Mouse (Mus musculus): ENCODE measurements at regions not wholly inside any gene's neighbourhood (a gene's known extent, or its start where the extent isn't known, plus 50 kb on each side); places are given as distances from the start of the nearest gene placed in this dataset.

DNA sequence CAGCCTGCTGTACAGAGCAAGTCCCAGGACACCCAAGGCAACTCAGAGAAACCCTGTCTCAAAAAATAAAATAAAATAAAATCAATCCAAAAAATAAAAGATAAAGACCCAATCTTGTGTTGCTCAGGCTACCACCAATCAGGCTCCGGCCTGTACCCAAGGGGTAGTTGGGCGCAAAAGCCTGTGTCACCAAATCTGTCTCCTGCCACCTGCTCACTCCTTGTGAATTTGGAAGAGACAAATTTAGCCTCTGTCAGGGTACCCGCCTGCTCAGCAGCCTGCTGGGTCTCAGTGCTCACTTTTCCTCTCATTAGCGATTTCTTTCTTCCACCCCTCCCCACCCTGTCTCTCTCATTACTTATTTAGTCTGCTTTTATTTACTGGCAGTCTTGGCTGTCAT, 54.6 kb downstream of the Sox4 start:
- H3K27ac ChIP-seq (ENCODE audit: insufficient read depth, low read depth, low read length, poor library complexity, severe bottlenecking), result no peak overlapping the region
- in situ Hi-C loops (cut with MboI; ENCODE audit: low sequenced_read_pairs in 2 of 2, unreplicated experiment in 2 of 2), result no loop called here
- no peaks in the 10 kb centered on the region for H3K36me3 ChIP-seq (ENCODE audit: control insufficient read depth, insufficient read depth, low read length, poor library complexity, severe bottlenecking)
- H3K4me1 ChIP-seq (ENCODE audit: control insufficient read depth in 2 of 2, insufficient read depth in 2 of 2, low read length in 2 of 2, poor library complexity in 1 of 2), result peaks cover 0 to 7% of the 10 kb centered on the region in 2 experiments; a peak in 1 of 4 replicates
- H3K4me3 ChIP-seq (ENCODE audit: insufficient read depth in 1 of 2, low read depth in 1 of 2, low read length in 2 of 2, poor library complexity in 1 of 2, severe bottlenecking in 1 of 2), result no peak overlapping the region
- no peaks in the 10 kb centered on the region for H3K9me3 ChIP-seq (ENCODE audit: control insufficient read depth, insufficient read depth, low read depth, low read length)
- no peak for DNase-seq (ENCODE audit: low read depth, low spot score)
- H3K9ac ChIP-seq (ENCODE audit: insufficient read depth, low read depth, low read length, poor library complexity, severe bottlenecking), result no peak overlapping the region
- TF ChIP-seq MAFK (IDR thresholded peaks at IDR 0.05; ENCODE audit: insufficient read depth, low read depth, low read length) (no peak), ZC3H11A (IDR thresholded peaks at IDR 0.05; ENCODE audit: borderline replicate concordance, low read depth, low read length) (no peak), ZNF384 (IDR thresholded peaks at IDR 0.05; ENCODE audit: low read depth, low read length) (no peak), HCFC1 (IDR thresholded peaks at IDR 0.05; ENCODE audit: borderline replicate concordance, insufficient read depth, low read length) (no peak), CHD2 (IDR thresholded peaks at IDR 0.05; ENCODE audit: low read depth, low read length) (no peak)

DNA sequence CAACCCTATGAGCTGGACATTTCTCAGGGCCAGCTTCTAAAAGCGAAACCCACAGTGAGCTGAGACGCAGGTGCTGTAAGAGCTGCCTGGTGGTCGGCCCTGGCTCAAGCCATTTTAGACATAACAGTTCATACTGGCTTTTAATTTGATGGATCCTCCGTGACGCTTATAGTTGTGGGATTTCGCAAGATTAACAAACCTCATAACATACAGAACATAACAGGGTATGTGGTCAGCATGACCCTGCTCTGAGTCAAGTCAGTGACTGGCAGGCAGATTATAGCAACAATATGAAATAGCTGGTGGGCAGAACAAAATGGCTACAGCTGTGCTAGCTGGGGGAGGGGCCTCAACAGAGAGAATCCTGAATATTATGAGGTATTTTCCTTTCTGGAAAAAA, 60.6 kb downstream of the Sox4 start:
- Histone ChIP-seq H3K4me1 (ENCODE audit: control insufficient read depth in 2 of 2, insufficient read depth in 2 of 2, low read length in 2 of 2, poor library complexity in 1 of 2) (peaks cover 0 to 4% of the 10 kb centered on the region in 2 experiments; a peak in 1 of 4 replicates), H3K9me3 (ENCODE audit: control insufficient read depth, insufficient read depth, low read depth, low read length) (no peaks in the 10 kb centered on the region), H3K9ac (ENCODE audit: insufficient read depth, low read depth, low read length, poor library complexity, severe bottlenecking) (no peak overlapping the region), H3K4me3 (ENCODE audit: insufficient read depth in 1 of 2, low read depth in 1 of 2, low read length in 2 of 2, poor library complexity in 1 of 2, severe bottlenecking in 1 of 2) (no peak overlapping the region), H3K27ac (ENCODE audit: insufficient read depth, low read depth, low read length, poor library complexity, severe bottlenecking) (no peak overlapping the region), H3K36me3 (ENCODE audit: control insufficient read depth, insufficient read depth, low read length, poor library complexity, severe bottlenecking) (no peaks in the 10 kb centered on the region)
- in situ Hi-C loops (cut with MboI; ENCODE audit: low sequenced_read_pairs in 2 of 2, unreplicated experiment in 2 of 2), result no loop called here
- TF ChIP-seq HCFC1 (IDR thresholded peaks at IDR 0.05; ENCODE audit: borderline replicate concordance, insufficient read depth, low read length) (no peak), CHD2 (IDR thresholded peaks at IDR 0.05; ENCODE audit: low read depth, low read length) (no peak), ZC3H11A (IDR thresholded peaks at IDR 0.05; ENCODE audit: borderline replicate concordance, low read depth, low read length) (no peak), MAFK (IDR thresholded peaks at IDR 0.05; ENCODE audit: insufficient read depth, low read depth, low read length) (no peak), ZNF384 (IDR thresholded peaks at IDR 0.05; ENCODE audit: low read depth, low read length) (no peak)
- no peak for DNase-seq (ENCODE audit: low read depth, low spot score)

DNA sequence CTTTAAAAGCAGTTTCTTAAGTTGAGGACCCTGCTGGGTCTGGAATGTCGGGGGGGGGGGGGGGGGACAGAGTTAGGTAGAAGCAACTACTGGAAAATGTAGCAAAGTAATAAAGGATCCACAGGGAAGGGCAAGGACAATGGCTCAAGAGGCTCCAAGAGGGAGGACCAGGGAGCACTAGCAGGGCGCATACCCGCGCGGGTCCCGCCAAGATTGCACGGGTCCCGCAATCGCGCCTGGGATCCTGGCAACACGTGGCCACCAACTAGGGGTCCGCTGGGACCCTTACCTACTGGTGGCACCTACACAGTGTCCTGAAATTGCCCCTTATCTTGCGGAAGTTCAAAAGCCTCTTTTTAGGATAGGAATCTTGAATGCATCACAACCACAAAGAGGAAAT, 66.4 kb downstream of the Sox4 start:
- in situ Hi-C loops (cut with MboI; ENCODE audit: low sequenced_read_pairs in 2 of 2, unreplicated experiment in 2 of 2), result no loop called here
- no peak for TF ChIP-seq HCFC1 (IDR thresholded peaks at IDR 0.05; ENCODE audit: borderline replicate concordance, insufficient read depth, low read length)
- no peak for TF ChIP-seq ZC3H11A (IDR thresholded peaks at IDR 0.05; ENCODE audit: borderline replicate concordance, low read depth, low read length)
- no peak for TF ChIP-seq ZNF384 (IDR thresholded peaks at IDR 0.05; ENCODE audit: low read depth, low read length)
- Histone ChIP-seq H3K4me1 (ENCODE audit: control insufficient read depth in 2 of 2, insufficient read depth in 2 of 2, low read length in 2 of 2, poor library complexity in 1 of 2) (peaks cover 0 to 9% of the 10 kb centered on the region in 2 experiments; a peak in 2 of 4 replicates), H3K36me3 (ENCODE audit: control insufficient read depth, insufficient read depth, low read length, poor library complexity, severe bottlenecking) (no peaks in the 10 kb centered on the region), H3K9me3 (ENCODE audit: control insufficient read depth, insufficient read depth, low read depth, low read length) (no peaks in the 10 kb centered on the region), H3K4me3 (ENCODE audit: insufficient read depth in 1 of 2, low read depth in 1 of 2, low read length in 2 of 2, poor library complexity in 1 of 2, severe bottlenecking in 1 of 2) (peak overlapping the region in 1 of 2 experiments; percentile 26; a peak in 1 of 4 replicates), H3K9ac (ENCODE audit: insufficient read depth, low read depth, low read length, poor library complexity, severe bottlenecking) (no peak overlapping the region), H3K27ac (ENCODE audit: insufficient read depth, low read depth, low read length, poor library complexity, severe bottlenecking) (no peak overlapping the region)
- DNase-seq (ENCODE audit: low read depth, low spot score), result no peak

DNA sequence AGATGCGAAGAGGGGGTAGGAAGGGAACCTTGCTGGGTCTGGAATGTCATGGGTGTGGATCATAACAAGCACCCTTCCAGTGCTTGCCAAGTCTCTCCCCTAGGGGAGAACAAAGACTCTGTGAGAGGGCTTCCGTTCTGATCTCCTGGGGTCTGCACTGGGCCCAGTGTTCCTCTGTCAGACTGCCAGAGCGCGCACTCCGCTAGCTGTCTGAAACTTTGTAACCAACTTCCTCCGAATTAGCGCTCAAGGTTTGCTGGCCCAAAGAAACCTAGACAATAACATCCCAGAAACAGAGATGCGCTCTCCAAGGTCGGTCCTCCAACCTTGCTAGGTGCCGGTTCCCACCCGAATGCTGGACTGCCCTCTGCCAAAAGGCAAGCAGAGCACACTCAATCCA, 66.8 kb downstream of the Sox4 start:
- no peak for DNase-seq (ENCODE audit: low read depth, low spot score)
- Histone ChIP-seq H3K36me3 (ENCODE audit: control insufficient read depth, insufficient read depth, low read length, poor library complexity, severe bottlenecking) (no peaks in the 10 kb centered on the region), H3K27ac (ENCODE audit: insufficient read depth, low read depth, low read length, poor library complexity, severe bottlenecking) (no peak overlapping the region), H3K4me1 (ENCODE audit: control insufficient read depth in 2 of 2, insufficient read depth in 2 of 2, low read length in 2 of 2, poor library complexity in 1 of 2) (peaks cover 0 to 9% of the 10 kb centered on the region in 2 experiments; a peak in 2 of 4 replicates), H3K9ac (ENCODE audit: insufficient read depth, low read depth, low read length, poor library complexity, severe bottlenecking) (no peak overlapping the region), H3K4me3 (ENCODE audit: insufficient read depth in 1 of 2, low read depth in 1 of 2, low read length in 2 of 2, poor library complexity in 1 of 2, severe bottlenecking in 1 of 2) (peak overlapping the region in 1 of 2 experiments; percentile 10; a peak in 1 of 4 replicates), H3K9me3 (ENCODE audit: control insufficient read depth, insufficient read depth, low read depth, low read length) (no peaks in the 10 kb centered on the region)
- TF ChIP-seq MAFK (IDR thresholded peaks at IDR 0.05; ENCODE audit: insufficient read depth, low read depth, low read length) (no peak), HCFC1 (IDR thresholded peaks at IDR 0.05; ENCODE audit: borderline replicate concordance, insufficient read depth, low read length) (no peak), CHD2 (IDR thresholded peaks at IDR 0.05; ENCODE audit: low read depth, low read length) (no peak), ZC3H11A (IDR thresholded peaks at IDR 0.05; ENCODE audit: borderline replicate concordance, low read depth, low read length) (no peak), ZNF384 (IDR thresholded peaks at IDR 0.05; ENCODE audit: low read depth, low read length) (no peak)
- in situ Hi-C loops (cut with MboI; ENCODE audit: low sequenced_read_pairs in 2 of 2, unreplicated experiment in 2 of 2), result no loop called here

All from ES-E14 (cell line).